Mouse (Mus musculus) brown adipose tissue, adult 24 weeks (tissue): ENCODE measurements around the gene Rab2b. TPM values are rescaled to one million over a fixed set of nuclear protein-coding genes. Genes with fewer than 3 reads are reported as not detected.

Experiments used
- H3K27ac ChIP-seq: fragments of 200-500 bp; replicated peaks from 2 replicates; pipeline ENCODE4 v1.5.1; 2012; ENCODE audit warnings: low read depth, mild to moderate bottlenecking, low read length
- H3K4me1 ChIP-seq: fragments of 200-500 bp; 2 replicates; pipeline ENCODE4 v1.6.1; 2012; ENCODE audit warnings: low read length, mixed read lengths; ENCODE audit not compliant: control insufficient read depth, insufficient read depth, insufficient read length
- H3K4me3 ChIP-seq: fragments of 200-500 bp; 2 replicates; pipeline ENCODE4 v1.5.1; 2012; ENCODE audit warnings: low read depth, mild to moderate bottlenecking, low read length, moderate library complexity; ENCODE audit not compliant: insufficient read depth
- polyA plus RNA-seq: library from polyadenylated mRNA; stranded (reverse); fragments of >200 nt; gene quantifications from 2 replicates; pipeline ENCODE4 v1.2.4, GENCODE M21; 2012; ENCODE audit not compliant: missing spikeins, insufficient read depth, insufficient read length

Rab2b gene
- polyA plus RNA-seq, 1 experiment, result 21.4 TPM

DNA sequence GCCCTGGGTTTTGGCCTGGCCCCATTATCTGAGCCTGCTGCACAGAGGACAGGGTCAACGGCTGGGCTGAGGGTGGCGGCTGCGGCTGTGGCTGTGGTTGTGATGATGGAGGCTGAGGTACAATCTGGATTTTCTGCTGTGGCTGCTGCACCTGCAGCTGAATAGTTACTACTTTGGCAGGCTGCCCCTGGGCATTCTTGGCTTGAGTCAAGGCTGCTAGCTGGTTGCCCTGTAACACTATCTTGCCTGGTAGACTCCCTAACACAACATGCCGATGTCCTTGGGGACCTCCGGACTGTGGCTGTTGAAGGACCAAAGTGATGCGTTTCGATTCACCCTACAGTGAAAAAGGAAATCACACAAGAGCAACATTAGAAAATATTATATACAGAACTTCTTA lies 44.2 kb downstream of the Rab2b start:
- no peak overlapping the region for H3K27ac ChIP-seq
- no peaks in the 10 kb centered on the region for H3K4me1 ChIP-seq
- H3K4me3 ChIP-seq, result no peak overlapping the region

DNA sequence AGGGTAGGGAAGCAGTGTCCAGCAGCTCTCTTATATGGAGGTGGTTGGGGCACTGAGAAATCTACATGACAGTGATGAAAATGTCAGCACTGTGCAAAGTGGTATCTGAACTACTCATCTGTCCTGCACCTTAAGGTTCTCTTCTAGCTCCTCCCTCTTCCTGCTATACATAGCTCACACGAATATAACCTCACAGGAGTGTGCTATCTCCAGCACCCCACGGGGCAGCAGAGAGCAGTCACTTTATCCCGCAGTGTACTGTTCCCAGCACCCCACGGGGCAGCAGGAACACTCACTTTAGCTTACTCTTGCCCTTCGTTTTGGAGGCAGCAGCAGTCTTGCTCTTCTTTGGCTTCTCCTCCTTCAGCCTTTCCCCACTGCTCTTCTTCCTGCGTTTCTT lies 47.1 kb downstream of the Rab2b start:
- H3K27ac ChIP-seq, result no peak overlapping the region
- no peaks in the 10 kb centered on the region for H3K4me1 ChIP-seq
- no peak overlapping the region for H3K4me3 ChIP-seq

DNA sequence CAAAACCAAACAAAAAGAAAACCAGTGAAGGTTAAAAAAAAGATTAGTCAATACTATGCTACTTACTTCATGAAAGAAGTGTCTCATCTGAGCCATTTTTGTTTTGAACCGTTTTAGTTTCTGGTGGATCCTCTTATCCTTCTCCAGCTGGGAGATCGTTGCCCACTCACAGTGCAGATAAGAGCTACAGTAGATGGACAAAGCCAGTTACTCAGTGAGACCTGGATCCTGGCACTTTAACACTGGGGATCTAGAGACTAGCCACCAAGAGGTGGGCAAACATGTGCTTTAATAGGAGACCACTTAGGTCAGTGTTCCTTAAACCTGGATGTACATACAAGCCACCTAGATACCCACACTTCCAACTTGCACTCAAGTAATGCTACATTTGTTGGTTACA lies 53.4 kb downstream of the Rab2b start:
- Histone ChIP-seq H3K4me1 (no peaks in the 10 kb centered on the region), H3K27ac (no peak overlapping the region), H3K4me3 (no peak overlapping the region)

DNA sequence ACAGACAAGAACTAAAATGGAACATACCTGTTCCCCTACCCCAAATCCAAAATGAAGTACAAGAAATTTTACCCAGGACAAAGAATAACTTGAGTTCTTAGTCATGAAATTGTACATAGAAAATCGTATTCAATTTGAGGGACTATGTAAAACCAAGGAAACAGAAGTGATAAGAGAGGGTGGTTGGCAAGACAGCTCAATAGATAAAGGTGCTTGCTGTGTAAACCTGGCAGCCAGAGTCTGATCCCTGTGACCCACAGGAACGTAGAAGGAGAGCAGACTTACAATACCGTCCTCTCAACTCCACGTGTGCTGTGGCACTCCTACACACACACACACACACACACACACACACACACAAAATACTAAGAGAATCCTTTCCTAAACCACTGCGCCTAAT lies 62.1 kb downstream of the Rab2b start:
- Histone ChIP-seq H3K27ac (no peak overlapping the region), H3K4me1 (no peaks in the 10 kb centered on the region), H3K4me3 (no peak overlapping the region)

Other genes starting within 250 kb of the Rab2b start
- not detected in 2 replicates for gene Olfr221, start 237.1 kb downstream of the Rab2b start, polyA plus RNA-seq
- 127 and 150 TPM in 2 replicates for gene Hnrnpc, start 175.5 kb downstream of the Rab2b start, polyA plus RNA-seq
- gene Rpgrip1, start 168.8 kb downstream of the Rab2b start, polyA plus RNA-seq, result 0.95 and 1.1 TPM in 2 replicates
- gene Supt16, start 82.1 kb downstream of the Rab2b start, polyA plus RNA-seq, result 16.9 and 18.7 TPM in 2 replicates
- 25.0 and 31.7 TPM in 2 replicates for gene Chd8, start 21.8 kb downstream of the Rab2b start, polyA plus RNA-seq
- gene Tox4, start 399 bp downstream of the Rab2b start, polyA plus RNA-seq, result 10.3 and 13.9 TPM in 2 replicates
- 10.4 and 17.8 TPM in 2 replicates for gene Mettl3, start 25.6 kb upstream of the Rab2b start, polyA plus RNA-seq
- 0.52 and 0.92 TPM in 2 replicates for gene Sall2, start 49.2 kb upstream of the Rab2b start, polyA plus RNA-seq
- not detected in 2 replicates for gene Olfr1513, start 76.9 kb upstream of the Rab2b start, polyA plus RNA-seq
- not detected in 2 replicates for gene Olfr1512, start 99.6 kb upstream of the Rab2b start, polyA plus RNA-seq
- gene Olfr1511, start 117.8 kb upstream of the Rab2b start, polyA plus RNA-seq, result not detected in 2 replicates
- gene Olfr1510, start 134.8 kb upstream of the Rab2b start, polyA plus RNA-seq, result not detected in 2 replicates
- not detected in 2 replicates for gene Olfr1509, start 163.4 kb upstream of the Rab2b start, polyA plus RNA-seq
- gene Olfr1508, start 187.9 kb upstream of the Rab2b start, polyA plus RNA-seq, result not detected in 2 replicates
- gene Olfr1507, start 216.2 kb upstream of the Rab2b start, polyA plus RNA-seq, result not detected in 2 replicates